Mouse (Mus musculus) lung, postnatal 0 days (tissue): ENCODE results near the gene Gm20604.

Source experiments
- CTCF ChIP-seq: IDR thresholded peaks from 2 replicates; pipeline ENCODE4 v1.5.1; 2016; ENCODE audit warnings: antibody characterized with exemption, mild to moderate bottlenecking
- EP300 ChIP-seq: IDR thresholded peaks from 2 replicates; pipeline ENCODE4 v1.6.1; 2016; ENCODE audit warnings: antibody characterized with exemption, mild to moderate bottlenecking, control low read depth

DNA sequence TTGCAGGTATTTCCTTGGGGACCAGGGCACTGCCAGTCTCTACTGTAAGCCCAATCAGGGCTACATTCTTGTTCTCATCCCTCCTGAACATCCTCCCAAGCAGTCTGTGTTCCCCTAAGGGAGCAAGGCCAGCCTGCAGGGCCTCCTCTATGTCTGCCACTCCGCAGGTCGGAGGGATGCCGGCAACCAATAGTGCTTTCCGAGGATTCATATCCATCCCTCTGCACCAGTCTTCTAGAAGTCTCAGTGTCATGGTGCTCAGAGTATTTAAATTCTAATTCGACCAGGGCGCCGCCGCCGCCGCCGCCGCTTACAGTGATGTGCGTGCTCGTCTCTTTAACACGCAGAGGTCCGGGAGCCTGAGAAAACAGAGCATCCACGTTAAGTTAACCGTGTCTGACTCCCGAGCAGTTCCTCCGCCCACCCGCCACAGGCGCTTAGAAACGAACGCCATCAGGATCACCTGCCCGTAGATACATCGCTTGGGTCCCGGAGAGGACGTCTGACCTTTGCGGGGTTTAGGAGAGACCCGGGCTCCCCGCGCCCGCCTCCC, 15.4 kb downstream of the Gm20604 start:
- TF ChIP-seq CTCF (no peak), EP300 (no peak)
